8 mouse cellular contexts compared by ENCODE assay signal in the genomic region with DNA sequence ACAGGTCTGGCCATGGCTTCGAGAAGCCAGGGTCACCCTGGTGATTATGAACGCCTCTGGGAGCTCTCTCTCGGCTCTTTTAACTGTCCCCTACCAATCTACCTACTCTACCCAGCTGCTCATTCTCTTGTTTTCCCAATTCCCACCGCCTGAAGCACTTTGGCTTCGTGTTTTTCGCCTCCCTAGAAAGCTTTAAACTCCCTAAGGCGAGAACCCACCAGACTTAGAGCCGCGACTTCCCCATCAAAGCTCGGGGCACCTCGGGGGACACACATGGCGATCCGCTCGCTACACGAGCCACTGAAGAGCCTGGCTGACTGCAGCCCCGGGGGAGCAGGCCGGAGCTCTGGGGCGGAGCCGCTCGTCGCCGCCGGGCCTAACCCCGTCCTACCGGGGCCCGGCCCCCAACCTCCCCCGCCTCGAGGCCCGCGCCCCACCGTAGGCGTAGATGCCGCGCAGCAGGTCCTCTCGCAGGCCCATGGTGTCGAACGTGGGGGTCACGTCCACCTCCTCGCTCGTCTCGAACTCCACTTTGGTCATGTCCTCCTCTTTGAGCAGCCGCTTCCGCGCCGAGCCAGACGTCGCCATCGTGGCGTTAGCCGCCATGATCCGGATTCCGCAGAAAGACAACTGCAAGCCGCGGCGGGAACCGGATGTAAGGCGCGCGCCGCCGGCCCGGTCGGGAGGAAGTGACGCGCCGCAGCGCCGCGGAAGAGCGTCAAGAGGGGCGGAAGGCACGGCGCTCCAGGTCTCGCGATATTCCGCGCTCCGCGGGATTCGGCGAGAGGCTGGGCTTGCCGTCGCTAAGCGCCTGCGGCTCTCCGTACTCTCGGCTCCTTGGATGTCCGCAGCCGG. TPM values are rescaled to one million over a fixed set of nuclear protein-coding genes. Genes with fewer than 3 reads are reported as not detected.
DNase-seq lines count a peak whose midpoint lies in the region; ATAC-seq lines count a peak whose summit lies in the region.

A gene (minus strand): TSS at position 699 of the 855 bp plus-strand sequence.

- H3K4me1 ChIP-seq in lung, embryonic 16.5 days (replicated peaks; ENCODE audit: control insufficient read depth, insufficient read depth, low read length): peaks cover 20% of the 10 kb centered on the region

- H3K4me2 ChIP-seq in lung, embryonic 16.5 days (ENCODE audit: low read depth, low read length): peak within 1 kb of the TSS; percentile 95

- H3K4me3 ChIP-seq in lung, embryonic 16.5 days (ENCODE audit: low read length): peak within 1 kb of the TSS; percentile 93

- ATAC-seq in hematopoietic stem cell, adult 5-6 weeks (replicated peaks in 1 of 2; ENCODE audit: insufficient read depth in 1 of 2, low FRiP score in 2 of 2, low TSS enrichment in 1 of 2, low read depth in 1 of 2, poor library complexity in 2 of 2, severe bottlenecking in 2 of 2): peak; percentile 90
- peak; percentile 96 for ATAC-seq in lung, embryonic 16.5 days (ENCODE audit: low read depth)

- no peaks in the 10 kb centered on the region for H3K27me3 ChIP-seq in lung, embryonic 16.5 days (ENCODE audit: control insufficient read depth, insufficient read depth, low read depth, low read length)

- no peaks in the 10 kb centered on the region for H3K9me3 ChIP-seq in lung, embryonic 16.5 days (ENCODE audit: control insufficient read depth, low read length)

- under 1% methylated on average over 89 of the region's 89 CpGs for WGBS in lung, embryonic 16.5 days

- peak within 1 kb of the TSS; percentile 96 for H3K9ac ChIP-seq in lung, embryonic 16.5 days (ENCODE audit: low read length)

- DNase-seq in MEL-GATA-1-ER (ENCODE audit: extremely low read depth, low read depth): peak; percentile 82
- peak; percentile 96 for DNase-seq in cerebellum, adult 8-10 months
- DNase-seq in forelimb bud, embryonic 11.5 days (ENCODE audit: low read depth, low spot score): peak; percentile 99
- peak; percentile 69 for DNase-seq in layer of hippocampus, adult 9-10 months (ENCODE audit: low spot score)
- DNase-seq in ovary, postnatal 10 days (ENCODE audit: low spot score): peak; percentile 91
- DNase-seq in thymus, postnatal 10 days (ENCODE audit: low spot score in 2 of 2): peak; percentile 93 to 98

- peak within 1 kb of the TSS; percentile 88 for H3K27ac ChIP-seq in lung, embryonic 16.5 days (ENCODE audit: low read length)

- peaks cover 22% of the 10 kb centered on the region for H3K36me3 ChIP-seq in lung, embryonic 16.5 days (ENCODE audit: control insufficient read depth, insufficient read depth, low read length)

RNA-seq across cellular contexts. Expression of the gene that starts here (rescaled TPM):
- 163 and 189 TPM in 2 replicates for total RNA-seq in hematopoietic stem cell, adult 5-6 weeks (2017)
- polyA plus RNA-seq in lung, embryonic 16.5 days (2015; fragmentation: Nextera tagmentation; extraction: Ambion mirVana): 330 and 339 TPM in 2 replicates

Comparison
In these comparisons a context has a peak if more than half of its experiments do, and no peak if none do; other contexts are left out.
1. Peak in every context shown above with its lines: DNase-seq, ATAC-seq, H3K4me3 ChIP-seq and H3K27ac ChIP-seq.